Mouse (Mus musculus) brain, embryonic 14.5 days (tissue): ENCODE data around the gene Plekhg2.

Experiments used
- CTCF ChIP-seq: fragments of 200-500 bp; IDR thresholded peaks from 2 replicates; pipeline ENCODE4 v1.5.1; 2012; ENCODE audit warnings: inconsistent platforms, mild to moderate bottlenecking, moderate library complexity, borderline replicate concordance; ENCODE audit not compliant: insufficient read depth, insufficient read length; ENCODE audit errors: extremely low read depth
- POLR2A ChIP-seq: fragments of 200-500 bp; IDR thresholded peaks from 2 replicates; pipeline ENCODE4 v1.6.1; 2012; ENCODE audit warnings: mild to moderate bottlenecking, inconsistent platforms, borderline replicate concordance; ENCODE audit not compliant: poor library complexity, insufficient read depth, insufficient read length, severe bottlenecking; ENCODE audit errors: extremely low read depth

DNA sequence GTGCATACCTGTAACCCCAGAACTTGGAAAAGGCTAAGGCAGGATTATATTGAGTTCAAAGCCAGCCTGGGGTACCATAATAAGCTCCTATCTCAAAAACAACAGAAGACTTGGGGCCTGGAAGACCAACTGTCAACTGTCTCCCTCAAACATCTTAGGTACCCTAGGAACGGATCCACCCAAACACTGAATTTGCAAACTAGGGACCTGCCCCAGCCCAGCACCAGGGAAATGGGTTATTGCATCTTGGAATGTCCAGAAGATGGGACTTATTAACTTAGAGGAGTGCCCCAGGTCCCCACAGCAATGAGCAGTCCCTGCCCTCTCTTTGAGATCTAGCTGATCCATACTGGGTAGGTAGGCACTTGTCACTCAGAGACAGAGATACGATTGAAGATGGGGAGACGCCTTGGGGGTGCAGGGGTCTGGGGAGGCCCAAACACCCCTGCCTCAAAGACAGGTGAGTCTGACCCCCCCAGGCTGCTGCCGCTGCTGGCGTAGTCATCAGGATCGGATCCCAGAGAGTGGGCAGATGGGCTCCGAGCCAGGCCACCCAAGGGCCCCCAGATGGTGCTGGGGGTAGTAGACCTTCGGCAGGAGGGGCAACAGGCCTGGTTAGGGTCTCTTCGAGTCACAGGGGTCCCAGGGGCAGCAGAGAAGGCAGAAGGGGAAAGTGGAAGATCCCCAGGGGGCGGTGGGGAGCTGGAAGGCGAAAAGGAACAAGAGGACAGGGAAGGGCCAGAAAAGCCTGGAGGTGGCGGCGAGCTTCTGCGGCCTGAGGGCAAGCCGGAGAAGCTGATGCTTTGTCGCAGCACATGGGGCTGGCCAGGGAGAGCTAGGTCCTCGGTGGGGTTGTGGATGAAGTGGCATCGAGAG, 5.0 kb upstream of the Plekhg2 start:
- TF ChIP-seq CTCF (no peak), POLR2A (no peak)
